Mouse (Mus musculus) embryonic facial prominence, embryonic 15.5 days (tissue): Measurements from ENCODE around the gene Ino80. TPM values are rescaled to one million over a fixed set of nuclear protein-coding genes. Genes with fewer than 3 reads are reported as not detected.
"Not testable (repeated sequence)": the region's sequence is repeated elsewhere in the genome, so short reads cannot be mapped to it uniquely, and the experiment has no call there.

Experiments used
- ATAC-seq: fragments of 200-750 bp; cut with Nextera tagmentation; 2 replicates; pipeline ENCODE4 v1.8.0; 2017; ENCODE audit warnings: low read depth, moderate TSS enrichment; ENCODE audit not compliant: insufficient number of reproducible peaks, low FRiP score, low TSS enrichment
- H3K27ac ChIP-seq: fragments of 300-500 bp; sonication (generic); replicated peaks from 2 replicates; pipeline ENCODE4 v1.5.1; 2015; ENCODE audit warnings: mild to moderate bottlenecking, inconsistent platforms
- H3K27me3 ChIP-seq: fragments of 300-500 bp; sonication (generic); 2 replicates; pipeline ENCODE4 v1.6.1; 2015; ENCODE audit warnings: inconsistent platforms
- H3K36me3 ChIP-seq: fragments of 300-500 bp; sonication (generic); 2 replicates; pipeline ENCODE4 v1.6.1; 2015; ENCODE audit warnings: mild to moderate bottlenecking, inconsistent platforms
- H3K4me1 ChIP-seq: fragments of 300-500 bp; sonication (generic); 2 replicates; pipeline ENCODE4 v1.6.1; 2015; ENCODE audit warnings: inconsistent platforms
- H3K4me2 ChIP-seq: fragments of 300-500 bp; sonication (generic); replicated peaks from 2 replicates; pipeline ENCODE4 v1.6.1; 2015; ENCODE audit warnings: mild to moderate bottlenecking, inconsistent platforms
- H3K4me3 ChIP-seq: fragments of 300-500 bp; sonication (generic); replicated peaks from 2 replicates; pipeline ENCODE4 v1.5.1; 2015; ENCODE audit warnings: mild to moderate bottlenecking, inconsistent platforms
- H3K9ac ChIP-seq: fragments of 300-500 bp; sonication (generic); 2 replicates; pipeline ENCODE4 v1.6.1; 2015; ENCODE audit warnings: inconsistent platforms
- H3K9me3 ChIP-seq: fragments of 300-500 bp; sonication (generic); replicated peaks from 2 replicates; pipeline ENCODE4 v1.6.1; 2016; ENCODE audit warnings: inconsistent platforms
- WGBS: fragments of 180-500 bp; shearing (Covaris S2); methylation state at CpG from one replicate; pipeline ENCODE4 v1.1.7; 2015; 5-methylcytosine and 5-hydroxymethylcytosine counted together
- polyA plus RNA-seq: library from polyadenylated mRNA; unstranded; fragments of >200 nt; fragmentation: Nextera tagmentation; extraction: Ambion mirVana; gene quantifications from 2 replicates; pipeline ENCODE4 v1.2.1, GENCODE M21; 2015

Gene Ino80
- 4.1 and 4.2 TPM in 2 replicates for polyA plus RNA-seq

DNA sequence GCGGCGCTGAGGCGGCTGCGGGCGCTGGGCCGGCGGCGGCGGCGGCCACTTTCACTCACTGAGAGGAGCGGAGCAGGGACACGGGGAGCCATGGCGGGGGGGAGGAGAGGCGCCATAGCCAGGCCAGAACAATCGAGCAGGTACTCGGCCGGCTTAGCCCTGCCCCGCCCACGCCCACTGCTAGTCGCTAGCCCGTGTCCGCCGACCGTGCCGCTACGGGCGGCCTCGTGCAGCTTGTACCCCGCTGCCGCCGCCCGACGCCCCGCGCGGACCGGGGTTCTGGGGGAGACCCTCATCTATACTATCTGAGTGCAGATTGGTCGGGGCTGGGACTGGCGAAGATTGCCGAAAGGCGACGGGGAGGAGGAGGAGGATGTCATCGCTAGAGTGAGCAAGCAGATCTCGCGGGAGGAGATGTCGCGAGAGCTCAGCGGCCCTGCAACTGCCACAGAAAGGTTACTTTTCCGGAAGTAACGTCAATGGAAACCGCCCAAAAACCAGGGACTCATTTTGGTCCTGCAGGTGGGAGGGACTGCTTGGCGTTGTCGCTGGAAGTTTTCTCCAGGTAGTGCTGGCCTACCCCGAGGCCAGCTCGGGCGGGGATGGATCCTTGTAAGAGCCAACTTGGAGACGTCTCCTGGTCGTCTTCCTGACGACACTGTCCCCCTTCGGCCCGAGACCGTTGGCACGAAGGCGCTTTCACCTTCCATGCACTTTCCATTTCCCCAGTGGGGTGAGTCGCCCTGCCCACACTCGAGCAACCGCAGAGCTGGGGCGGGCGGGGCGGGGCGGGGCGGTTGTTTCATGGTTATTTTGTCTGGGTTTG lies at the start of gene Ino80:
Ino80 (minus strand) TSS at position 117 of the 826 bp plus-strand sequence.
- no peaks in the 10 kb centered on the region for H3K9me3 ChIP-seq
- peak within 1 kb of the TSS; percentile 96 for H3K4me3 ChIP-seq
- H3K27ac ChIP-seq, result peak within 1 kb of the TSS; percentile 96
- H3K9ac ChIP-seq, result peak within 1 kb of the TSS; percentile 91
- no peaks in the 10 kb centered on the region for H3K27me3 ChIP-seq
- H3K4me1 ChIP-seq, result peaks cover 22% of the 10 kb centered on the region
- peak within 1 kb of the TSS; percentile 81 for H3K4me2 ChIP-seq
- WGBS, result under 1% methylated on average over 72 of the region's 72 CpGs
- peak; percentile 95 for ATAC-seq
- no peaks in the 10 kb centered on the region for H3K36me3 ChIP-seq

DNA sequence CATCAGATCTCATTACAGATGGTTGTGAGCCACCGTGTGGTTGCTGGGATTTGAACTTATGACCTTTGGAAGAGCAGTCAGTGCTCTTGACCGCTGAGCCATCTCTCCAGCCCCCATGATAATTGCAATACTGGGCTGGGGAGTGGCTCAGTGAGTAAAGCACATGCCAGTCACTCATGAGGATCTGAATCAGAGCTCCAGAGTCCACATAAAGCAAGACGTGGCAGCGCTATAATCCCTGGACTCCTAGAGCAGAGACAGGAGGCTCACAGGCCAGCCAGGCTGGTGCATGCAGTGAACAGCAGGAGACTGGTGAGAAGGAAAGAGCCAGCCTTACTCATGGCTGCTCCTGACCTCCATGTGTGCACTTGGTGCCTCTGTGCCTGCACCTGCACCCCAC lies 47.9 kb upstream of the Ino80 start:
- no peak for ATAC-seq

DNA sequence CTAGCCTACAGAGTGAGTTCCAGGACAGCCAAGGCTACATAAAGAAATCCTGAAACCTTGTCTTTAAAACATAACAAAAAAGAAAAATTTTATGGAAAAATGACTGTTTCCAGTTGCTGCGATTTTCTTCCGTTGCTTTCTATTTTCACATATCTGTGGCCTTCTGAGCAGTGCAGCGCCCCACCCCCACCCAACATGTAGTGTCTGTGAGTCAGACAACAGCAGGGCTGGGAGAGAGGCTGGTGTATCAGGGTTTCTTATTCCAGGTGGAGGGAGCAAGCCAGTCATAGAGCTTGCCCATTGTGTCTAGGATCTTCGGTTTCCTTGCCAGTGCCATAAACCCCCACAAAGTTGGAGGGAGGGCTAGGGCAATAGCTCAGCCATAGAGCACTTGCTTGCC lies 46.3 kb upstream of the Ino80 start:
- Histone ChIP-seq H3K36me3 (no peaks in the 10 kb centered on the region), H3K9me3 (no peaks in the 10 kb centered on the region), H3K27me3 (no peaks in the 10 kb centered on the region), H3K27ac (no peak overlapping the region), H3K9ac (no peak overlapping the region), H3K4me3 (no peak overlapping the region), H3K4me2 (no peak overlapping the region), H3K4me1 (no peaks in the 10 kb centered on the region)
- 79% methylated on average over 4 of the region's 4 CpGs for WGBS
- no peak for ATAC-seq

More for the DNA sequence above, 47.9 kb upstream of the Ino80 start:
- Histone ChIP-seq H3K27ac (no peak overlapping the region), H3K9me3 (no peaks in the 10 kb centered on the region), H3K4me3 (no peak overlapping the region), H3K4me2 (no peak overlapping the region), H3K36me3 (no peaks in the 10 kb centered on the region), H3K4me1 (no peaks in the 10 kb centered on the region), H3K27me3 (no peaks in the 10 kb centered on the region), H3K9ac (no peak overlapping the region)
- WGBS, result 39% methylated on average over 4 of the region's 4 CpGs

DNA sequence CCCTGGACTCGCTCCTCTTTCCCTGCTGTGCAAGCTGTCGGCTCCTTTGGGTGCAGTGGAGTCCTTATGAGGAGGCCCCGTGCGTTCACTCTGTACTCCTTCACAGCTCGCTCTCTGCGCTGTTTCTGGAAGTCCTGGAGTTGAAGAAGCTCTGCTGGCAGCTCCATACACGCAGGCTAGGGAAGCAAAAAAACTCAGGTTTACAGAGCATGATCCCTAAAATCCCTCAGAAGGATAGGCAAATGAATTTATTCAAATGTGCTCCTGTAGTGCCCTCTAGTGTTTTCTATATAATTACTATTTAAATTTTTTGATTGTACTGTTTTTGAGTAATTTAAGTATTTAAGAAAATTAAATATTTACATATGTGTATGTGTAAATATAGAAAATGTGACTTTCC lies 43.1 kb upstream of the Ino80 start:
- Histone ChIP-seq H3K4me3 (no peak overlapping the region), H3K9ac (no peak overlapping the region), H3K4me1 (no peaks in the 10 kb centered on the region), H3K4me2 (no peak overlapping the region), H3K27ac (no peak overlapping the region), H3K27me3 (no peaks in the 10 kb centered on the region), H3K36me3 (no peaks in the 10 kb centered on the region), H3K9me3 (no peaks in the 10 kb centered on the region)
- 65% methylated on average over 7 of the region's 7 CpGs for WGBS
- ATAC-seq, result no peak

DNA sequence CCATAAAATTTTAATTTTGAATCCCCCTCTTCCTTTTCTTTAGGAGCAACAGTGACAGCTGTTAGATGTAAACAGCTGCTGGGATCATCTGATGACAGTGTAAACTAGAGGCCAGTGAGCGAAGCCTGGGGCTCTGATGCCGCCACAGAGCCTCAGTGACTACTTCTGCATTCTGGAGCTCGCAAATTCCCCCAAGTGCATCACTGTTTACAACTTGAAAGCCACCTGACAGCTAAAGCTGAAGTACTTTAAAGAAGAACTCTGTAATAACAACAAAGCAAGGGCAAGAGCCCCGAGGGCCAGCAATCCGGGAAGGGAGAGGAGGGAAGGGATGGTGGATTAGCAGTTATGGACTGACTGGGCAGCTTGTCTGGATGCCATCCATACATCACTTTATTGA lies 39.3 kb upstream of the Ino80 start:
- Histone ChIP-seq H3K4me2 (no peak overlapping the region), H3K9ac (no peak overlapping the region), H3K4me3 (no peak overlapping the region), H3K27me3 (no peaks in the 10 kb centered on the region), H3K4me1 (no peaks in the 10 kb centered on the region), H3K9me3 (no peaks in the 10 kb centered on the region), H3K36me3 (no peaks in the 10 kb centered on the region), H3K27ac (no peak overlapping the region)
- ATAC-seq, result no peak
- 42% methylated on average over 5 of the region's 5 CpGs for WGBS

DNA sequence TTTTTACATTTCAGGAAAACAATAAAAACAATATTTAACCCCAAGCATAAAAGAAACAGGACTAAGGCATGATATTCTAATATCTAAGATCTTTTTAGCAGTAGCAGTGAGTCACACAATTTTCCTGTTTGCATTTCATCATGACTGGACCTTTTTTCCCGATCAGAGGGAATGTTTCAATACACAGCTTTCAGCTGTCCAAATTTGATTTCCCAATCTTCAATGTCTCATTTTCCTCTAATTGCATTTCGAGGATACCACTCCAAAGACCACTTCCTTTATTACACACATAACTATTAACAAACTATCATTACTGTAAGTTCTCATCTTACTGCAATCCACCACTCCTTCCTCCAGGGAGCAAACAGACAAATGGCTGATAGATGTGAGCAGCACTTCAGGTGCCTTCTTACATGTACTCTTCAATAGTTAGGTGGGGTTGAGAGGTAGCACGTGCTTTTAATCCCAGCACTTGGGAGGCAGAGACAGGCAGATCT lies 36.6 kb upstream of the Ino80 start:
- no peaks in the 10 kb centered on the region for H3K9me3 ChIP-seq
- H3K4me2 ChIP-seq, result no peak overlapping the region
- 72% methylated on average over 3 of the region's 3 CpGs for WGBS
- H3K27me3 ChIP-seq, result no peaks in the 10 kb centered on the region
- no peak overlapping the region for H3K9ac ChIP-seq
- no peaks in the 10 kb centered on the region for H3K36me3 ChIP-seq
- H3K4me1 ChIP-seq, result no peaks in the 10 kb centered on the region
- no peak overlapping the region for H3K4me3 ChIP-seq
- no peak overlapping the region for H3K27ac ChIP-seq
- no peak for ATAC-seq

DNA sequence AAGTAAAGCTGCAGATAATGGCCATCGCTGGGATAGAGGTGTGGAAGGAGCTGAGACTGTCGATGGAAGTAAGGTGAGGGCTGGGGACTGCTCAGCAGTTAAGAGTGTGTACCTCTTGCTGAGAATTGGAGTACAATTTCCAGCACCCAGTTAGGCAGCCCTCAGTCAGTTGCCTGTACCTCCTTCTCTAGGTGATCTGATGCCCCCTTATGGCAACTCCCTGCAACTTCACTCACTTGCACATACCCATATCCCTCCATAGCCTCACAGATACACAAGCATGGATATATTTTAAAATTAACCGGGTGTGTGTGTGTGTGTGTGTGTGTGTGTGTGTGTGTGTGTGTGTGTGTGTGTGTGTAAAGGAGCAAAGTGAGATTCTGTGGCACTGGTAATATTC lies 34.8 kb upstream of the Ino80 start:
- Histone ChIP-seq H3K4me1 (no peaks in the 10 kb centered on the region), H3K9me3 (no peaks in the 10 kb centered on the region), H3K36me3 (no peaks in the 10 kb centered on the region), H3K9ac (no peak overlapping the region), H3K27me3 (no peaks in the 10 kb centered on the region), H3K4me3 (no peak overlapping the region), H3K27ac (no peak overlapping the region), H3K4me2 (no peak overlapping the region)
- WGBS, result 80% methylated on average over 3 of the region's 3 CpGs
- no peak for ATAC-seq

DNA sequence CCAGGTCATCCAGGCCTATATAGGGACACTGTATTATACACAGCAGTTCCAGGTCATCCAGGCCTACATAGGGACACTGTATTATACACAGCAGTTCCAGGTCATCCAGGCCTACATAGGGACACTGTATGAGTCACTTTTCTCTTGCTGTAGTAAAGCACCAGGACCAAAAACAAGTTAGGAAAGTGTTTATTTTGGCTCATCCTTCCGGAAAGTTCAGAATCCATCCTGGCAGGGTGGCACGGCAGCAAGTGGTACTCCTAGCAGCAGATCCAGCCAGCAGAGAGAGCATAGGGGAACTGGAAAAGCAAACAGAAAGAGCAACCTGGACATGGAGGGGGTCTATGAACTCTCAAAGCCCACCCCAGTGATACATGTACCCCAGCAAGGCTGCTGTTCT lies 33.4 kb upstream of the Ino80 start:
- no peaks in the 10 kb centered on the region for H3K36me3 ChIP-seq
- H3K4me2 ChIP-seq, result no peak overlapping the region
- no peaks in the 10 kb centered on the region for H3K27me3 ChIP-seq
- 79% methylated on average over 2 of the region's 2 CpGs for WGBS
- H3K9ac ChIP-seq, result no peak overlapping the region
- H3K4me3 ChIP-seq, result no peak overlapping the region
- H3K27ac ChIP-seq, result no peak overlapping the region
- ATAC-seq, result no peak
- H3K9me3 ChIP-seq, result no peaks in the 10 kb centered on the region
- H3K4me1 ChIP-seq, result no peaks in the 10 kb centered on the region

DNA sequence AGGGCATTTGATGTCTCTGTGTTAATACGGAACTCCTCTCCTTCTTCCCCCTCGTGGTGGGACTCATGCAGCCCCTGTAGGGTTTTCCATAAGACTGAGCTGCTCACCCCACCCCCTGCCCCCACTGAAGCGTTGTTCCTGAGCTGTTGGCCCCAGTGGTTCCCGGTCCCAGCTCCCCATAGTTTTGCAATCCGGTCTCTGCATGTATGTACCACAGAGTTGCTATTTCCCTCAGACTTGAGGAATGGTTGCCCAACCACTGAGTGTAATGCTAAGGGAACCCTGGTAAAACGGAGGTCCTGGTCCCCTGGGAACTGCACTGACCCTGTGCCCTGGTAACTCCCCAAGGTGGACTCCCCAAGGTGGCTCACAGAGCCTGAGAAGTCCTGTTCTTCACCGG lies 31.0 kb upstream of the Ino80 start:
- not testable (repeated sequence) for H3K4me3 ChIP-seq, H3K36me3 ChIP-seq, H3K9me3 ChIP-seq, H3K27ac ChIP-seq, H3K27me3 ChIP-seq, H3K4me2 ChIP-seq, H3K9ac ChIP-seq, H3K4me1 ChIP-seq, ATAC-seq
- WGBS, result 62% methylated on average over 7 of the region's 7 CpGs

DNA sequence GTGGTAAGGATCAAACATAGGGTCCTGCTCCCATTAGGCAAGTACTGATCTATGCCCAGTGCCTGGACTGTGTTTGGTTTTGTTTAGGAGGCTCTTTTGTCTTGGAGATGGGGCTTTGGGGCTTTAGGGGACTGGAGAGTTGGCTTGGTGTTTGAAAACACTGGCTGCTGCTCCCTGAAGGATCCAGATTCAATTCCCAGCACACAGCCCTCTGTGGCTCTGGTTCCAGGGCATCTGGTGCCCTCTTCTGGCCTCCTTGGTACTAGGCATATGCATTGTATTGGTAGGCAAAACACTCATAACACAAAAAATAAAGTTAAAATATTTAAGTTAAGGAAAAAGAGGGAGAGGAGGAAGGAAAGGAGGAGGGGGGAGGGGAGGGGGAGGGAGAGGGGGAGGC lies 29.6 kb upstream of the Ino80 start:
- Histone ChIP-seq H3K27me3 (no peaks in the 10 kb centered on the region), H3K27ac (no peak overlapping the region), H3K9me3 (no peaks in the 10 kb centered on the region), H3K4me2 (no peak overlapping the region), H3K4me1 (no peaks in the 10 kb centered on the region), H3K9ac (no peak overlapping the region), H3K36me3 (no peaks in the 10 kb centered on the region), H3K4me3 (no peak overlapping the region)
- ATAC-seq, result no peak

DNA sequence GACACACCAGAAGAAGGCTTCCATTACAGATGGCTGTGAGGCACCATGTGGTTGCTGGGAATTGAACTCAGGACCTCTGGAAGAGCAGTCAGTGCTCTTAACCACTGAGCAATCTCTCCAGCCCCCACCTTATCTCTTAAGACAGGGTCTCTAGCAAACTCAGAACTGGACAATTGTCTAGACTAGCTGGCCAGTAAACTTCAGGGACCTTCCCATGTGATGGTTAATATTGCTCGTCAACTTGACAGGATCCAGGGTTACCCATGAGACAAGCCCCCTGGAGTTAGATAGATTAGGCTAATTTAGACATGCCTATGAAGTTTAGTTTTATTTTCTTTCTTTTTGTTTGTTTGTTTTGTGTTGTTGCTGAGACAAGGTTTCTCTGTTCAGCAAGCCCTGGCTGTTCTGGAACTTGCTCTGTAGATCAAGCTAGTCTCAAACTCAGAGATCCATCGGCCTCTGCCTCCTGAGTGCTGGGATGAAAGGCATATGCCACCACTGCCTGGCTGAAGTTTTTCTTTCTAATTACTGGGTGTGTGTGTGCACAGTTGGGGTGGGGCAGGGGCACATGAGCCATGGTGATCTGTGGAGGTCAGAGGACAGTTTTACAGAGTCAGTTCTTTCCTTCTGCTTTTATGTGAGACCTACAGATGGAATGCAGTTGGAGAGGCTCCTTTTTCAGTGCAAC lies 23.6 kb upstream of the Ino80 start:
- Histone ChIP-seq H3K36me3 (no peaks in the 10 kb centered on the region), H3K27ac (no peak overlapping the region), H3K27me3 (no peaks in the 10 kb centered on the region), H3K4me3 (no peak overlapping the region), H3K4me1 (no peaks in the 10 kb centered on the region), H3K9ac (no peak overlapping the region), H3K4me2 (no peak overlapping the region), H3K9me3 (no peaks in the 10 kb centered on the region)
- ATAC-seq, result no peak
- WGBS, result 74% methylated on average over 2 of the region's 2 CpGs
